ENCODE assay signal across 31 mouse cellular contexts in genomic region chr13:111992075-111992847, GRCm38 (mm10).
A peak's percentile ranks its signal among the peaks of the same experiment; 100 is the strongest.
DNase-seq lines count a peak whose midpoint lies in the region; ATAC-seq and TF ChIP-seq lines count a peak whose summit lies in the region.
"Had no signal": no experiment of that assay in that cellular context is flagged by ENCODE, and none has a peak within 500 bp of the region (broad histone marks: within the 10 kb centered on the region; RNA-seq: fewer than 3 reads in every experiment).

No protein-coding gene starts in this region.

- no peaks in the 10 kb centered on the region for H3K9me3 ChIP-seq in liver, embryonic 12.5 days (replicated peaks)
- no peaks in the 10 kb centered on the region for H3K9me3 ChIP-seq in intestine, embryonic 15.5 days
- H3K9me3 ChIP-seq: embryonic facial prominence, embryonic 10.5 days; embryonic facial prominence, embryonic 13.5 days; forebrain, embryonic 13.5 days; G1E; heart, embryonic 10.5 days; heart, embryonic 13.5 days; hindbrain, embryonic 15.5 days had no signal

- H3K79me2 ChIP-seq in heart, adult 2 months (replicated peaks; ENCODE audit: control insufficient read depth, insufficient read depth, low read length) = no peaks in the 10 kb centered on the region
- no peaks in the 10 kb centered on the region for H3K79me2 ChIP-seq in liver, adult 2 months (ENCODE audit: control insufficient read depth, insufficient read depth, low read length)

- H3K36me3 ChIP-seq in heart, adult 2 months (ENCODE audit: control insufficient read depth, insufficient read depth, low read length) = no peaks in the 10 kb centered on the region
- no peaks in the 10 kb centered on the region for H3K36me3 ChIP-seq in liver, adult 2 months (ENCODE audit: control insufficient read depth, insufficient read depth, low read length)
- H3K36me3 ChIP-seq in liver, embryonic 12.5 days = no peaks in the 10 kb centered on the region
- no peaks in the 10 kb centered on the region for H3K36me3 ChIP-seq in intestine, embryonic 15.5 days
- H3K36me3 ChIP-seq: embryonic facial prominence, embryonic 10.5 days; embryonic facial prominence, embryonic 13.5 days; G1E; heart, embryonic 10.5 days; heart, embryonic 13.5 days; hindbrain, embryonic 15.5 days had no signal

- intact Hi-C loops in heart, adult 2 months (cut with DNase I) = no loop called here
- intact Hi-C loops in gastrocnemius, postnatal 14 days (cut with DNase I; ENCODE audit: low total_unique reads) = no loop called here

- no peak for TF ChIP-seq EP300 in heart, adult 2 months (IDR thresholded peaks at IDR 0.05; ENCODE audit: insufficient read depth, low read depth, low read length)

- no peak for ATAC-seq in liver, embryonic 12.5 days
- peak; percentile 56; the same call in 1 of the 2 replicates for ATAC-seq in intestine, embryonic 15.5 days
- ATAC-seq in megakaryocyte progenitor cell, adult 5-6 weeks (replicated peaks; ENCODE audit: poor library complexity) = peak; percentile 63
- ATAC-seq: forebrain, postnatal 0 days; Patski had no signal

- 91% methylated on average over 9 of the region's 9 CpGs for WGBS in heart, adult 2 months
- WGBS in liver, adult 2 months = 20% methylated on average over 9 of the region's 9 CpGs
- WGBS in liver, embryonic 12.5 days (ENCODE audit: insufficient replicate concordance) = 72% methylated on average over 9 of the region's 9 CpGs
- 61% methylated on average over 9 of the region's 9 CpGs for WGBS in intestine, embryonic 15.5 days

- H3K4me1 ChIP-seq in heart, adult 2 months (ENCODE audit: control insufficient read depth, insufficient read depth, low read length) = peaks cover 4% of the 10 kb centered on the region; the same call in 1 of the 2 replicates
- H3K4me1 ChIP-seq in liver, adult 2 months (ENCODE audit: control insufficient read depth, insufficient read depth, low read length) = no peaks in the 10 kb centered on the region; the same call in 1 of the 2 replicates
- peaks cover 10% of the 10 kb centered on the region for H3K4me1 ChIP-seq in liver, embryonic 12.5 days
- 0 out of 2 replicates have a peak, but pooled peaks cover 3% of the 10 kb centered on the region for H3K4me1 ChIP-seq in intestine, embryonic 15.5 days (replicated peaks)

- no peak for TF ChIP-seq CTCF in heart, adult 2 months (IDR thresholded peaks at IDR 0.05)
- TF ChIP-seq CTCF in liver, adult 2 months (IDR thresholded peaks at IDR 0.05; ENCODE audit: low read depth, low read length) = no peak

- no peaks in the 10 kb centered on the region for H3K27me3 ChIP-seq in heart, adult 2 months (ENCODE audit: control insufficient read depth, insufficient read depth, low read length)
- no peaks in the 10 kb centered on the region for H3K27me3 ChIP-seq in liver, adult 2 months (ENCODE audit: control insufficient read depth, insufficient read depth, low read length)
- peaks cover 59% of the 10 kb centered on the region for H3K27me3 ChIP-seq in liver, embryonic 12.5 days (replicated peaks)
- H3K27me3 ChIP-seq in intestine, embryonic 15.5 days (replicated peaks) = no peaks in the 10 kb centered on the region
- H3K27me3 ChIP-seq: CH12.LX; embryonic facial prominence, embryonic 13.5 days; forebrain, embryonic 13.5 days; hindbrain, embryonic 15.5 days; Patski had no signal

- no peak overlapping the region for H3K9ac ChIP-seq in heart, adult 2 months (ENCODE audit: low read depth, low read length)
- no peak overlapping the region for H3K9ac ChIP-seq in liver, adult 2 months (ENCODE audit: low read depth, low read length)
- no peak overlapping the region for H3K9ac ChIP-seq in liver, embryonic 12.5 days
- H3K9ac ChIP-seq in intestine, embryonic 15.5 days = no peak overlapping the region
- H3K9ac ChIP-seq: embryonic facial prominence, embryonic 13.5 days; forebrain, embryonic 13.5 days; forebrain, postnatal 0 days; heart, embryonic 13.5 days; hindbrain, embryonic 15.5 days had no signal

- no peak overlapping the region for H3K27ac ChIP-seq in heart, adult 2 months
- peak overlapping the region; percentile 31; the same call in 1 of the 2 replicates for H3K27ac ChIP-seq in liver, adult 2 months (replicated peaks; ENCODE audit: insufficient read depth, low read depth, low read length)
- H3K27ac ChIP-seq in liver, embryonic 12.5 days = no peak overlapping the region
- H3K27ac ChIP-seq in intestine, embryonic 15.5 days = no peak overlapping the region
- H3K27ac ChIP-seq: embryonic facial prominence, embryonic 10.5 days; embryonic facial prominence, embryonic 13.5 days; heart, embryonic 10.5 days; heart, embryonic 13.5 days; hindbrain, embryonic 15.5 days had no signal

- TF ChIP-seq POLR2A in heart, adult 2 months (IDR thresholded peaks at IDR 0.05; ENCODE audit: insufficient read depth, low read depth, low read length) = no peak
- no peak for TF ChIP-seq POLR2A in liver, adult 2 months (IDR thresholded peaks at IDR 0.05; ENCODE audit: extremely low read depth, insufficient read depth, low read length)

- DNase-seq in heart, adult 11 months = peak; percentile 66
- DNase-seq in heart, adult 2 months = no peak
- peak; percentile 91 for DNase-seq in liver, adult 2 months (ENCODE audit: extremely low read depth, low read depth, low spot score)
- no peak for DNase-seq in adrenal gland, postnatal 25 days
- DNase-seq in gastrocnemius, postnatal 14 days = no peak
- DNase-seq: adrenal gland, adult 2 months; adrenal gland, postnatal 14 days; B cell, adult 2 months; cerebellum, adult 11-12 months; cerebellum, adult 8-10 months; cerebellum, postnatal 10 days; cerebellum, postnatal 36 days; embryo, embryonic 11 days; forebrain, postnatal 0 days; gastrocnemius, postnatal 36 days; heart, adult 18-20 months; heart, postnatal 14 days; heart, postnatal 4 days had no signal

- H3K4me3 ChIP-seq in heart, adult 2 months = no peak overlapping the region
- no peak overlapping the region for H3K4me3 ChIP-seq in liver, adult 2 months (ENCODE audit: insufficient read depth, low read depth, low read length)
- no peak overlapping the region for H3K4me3 ChIP-seq in liver, embryonic 12.5 days
- H3K4me3 ChIP-seq in intestine, embryonic 15.5 days (replicated peaks) = no peak overlapping the region
- H3K4me3 ChIP-seq: embryonic facial prominence, embryonic 10.5 days; embryonic facial prominence, embryonic 13.5 days; erythroblast, embryonic 14.5 days; forebrain, embryonic 13.5 days; heart, embryonic 10.5 days; heart, embryonic 13.5 days; hindbrain, embryonic 15.5 days had no signal

- H3K4me2 ChIP-seq in liver, embryonic 12.5 days = no peak overlapping the region
- H3K4me2 ChIP-seq in intestine, embryonic 15.5 days (replicated peaks) = no peak overlapping the region
- H3K4me2 ChIP-seq: embryonic facial prominence, embryonic 13.5 days; heart, embryonic 13.5 days; hindbrain, embryonic 15.5 days had no signal

Comparison
In these comparisons a context has a peak if more than half of its experiments do, and no peak if none do; other contexts are left out.
1. DNase-seq: peak in heart, adult 11 months (single experiment) and liver, adult 2 months (single experiment); none in heart, adult 2 months (0 of 2), adrenal gland, postnatal 25 days (single experiment) and gastrocnemius, postnatal 14 days (single experiment).